Mouse (Mus musculus): ENCODE measurements around the gene Gal3st4.
"Not testable (repeated sequence)": the region's sequence is repeated elsewhere in the genome, so short reads cannot be mapped to it uniquely, and the experiment has no call there.

The Gal3st4 gene

GRCm38 (mm10) chr5:138223287-138223686 is 49.4 kb downstream of the Gal3st4 start:
- ATAC-seq (ENCODE audit: insufficient number of reproducible peaks, low FRiP score, low TSS enrichment) = no peak

- no peak for ATAC-seq (ENCODE audit: insufficient number of reproducible peaks, low FRiP score, low TSS enrichment)
Measured at GRCm38 (mm10) chr5:138222111-138222510, 50.5 kb downstream of the Gal3st4 start.

GRCm38 (mm10) chr5:138219864-138220263 is 52.8 kb downstream of the Gal3st4 start:
- no peak for ATAC-seq (ENCODE audit: insufficient number of reproducible peaks, low FRiP score, low TSS enrichment)

GRCm38 (mm10) chr5:138216632-138217031 is 56.0 kb downstream of the Gal3st4 start:
- ATAC-seq (ENCODE audit: insufficient number of reproducible peaks, low FRiP score, low TSS enrichment) = not testable (repeated sequence)
